Mouse (Mus musculus) hindbrain, embryonic 13.5 days (tissue): ENCODE results near the gene Tapbp. TPM values are rescaled to one million over a fixed set of nuclear protein-coding genes. Genes with fewer than 3 reads are reported as not detected.
A peak's percentile ranks its signal among the peaks of the same experiment; 100 is the strongest.

ENCODE experiments used
- ATAC-seq: fragments of 200-750 bp; cut with Nextera tagmentation; 2 replicates; pipeline ENCODE4 v1.8.0; 2017; ENCODE audit warnings: moderate TSS enrichment; ENCODE audit not compliant: low FRiP score
- H3K27ac ChIP-seq: fragments of 300-500 bp; sonication (generic); 2 replicates; pipeline ENCODE4 v1.5.1; 2015; ENCODE audit warnings: inconsistent platforms, mild to moderate bottlenecking, moderate library complexity
- H3K27me3 ChIP-seq: fragments of 300-500 bp; sonication (generic); 2 replicates; pipeline ENCODE4 v1.6.1; 2015; ENCODE audit warnings: mild to moderate bottlenecking, inconsistent platforms
- H3K36me3 ChIP-seq: fragments of 300-500 bp; sonication (generic); 2 replicates; pipeline ENCODE4 v1.6.1; 2015; ENCODE audit warnings: mild to moderate bottlenecking, inconsistent platforms
- H3K4me1 ChIP-seq: fragments of 300-500 bp; sonication (generic); replicated peaks from 2 replicates; pipeline ENCODE4 v1.6.1; 2015; ENCODE audit warnings: inconsistent platforms
- H3K4me2 ChIP-seq: fragments of 300-500 bp; sonication (generic); 2 replicates; pipeline ENCODE4 v1.6.1; 2015; ENCODE audit warnings: inconsistent platforms, mild to moderate bottlenecking, moderate library complexity
- H3K4me3 ChIP-seq: fragments of 300-500 bp; sonication (generic); 2 replicates; pipeline ENCODE4 v1.5.1; 2015; ENCODE audit warnings: mild to moderate bottlenecking, inconsistent platforms
- H3K9ac ChIP-seq: fragments of 300-500 bp; sonication (generic); 2 replicates; pipeline ENCODE4 v1.6.1; 2015; ENCODE audit warnings: mild to moderate bottlenecking, inconsistent platforms
- H3K9me3 ChIP-seq: fragments of 300-500 bp; sonication (generic); 2 replicates; pipeline ENCODE4 v1.6.1; 2016; ENCODE audit warnings: inconsistent platforms
- WGBS: fragments of 180-500 bp; shearing (Covaris S2); methylation state at CpG from one replicate; pipeline ENCODE4 v1.1.7; 2015; 5-methylcytosine and 5-hydroxymethylcytosine counted together
- polyA plus RNA-seq: library from polyadenylated mRNA; unstranded; fragments of >200 nt; fragmentation: Nextera tagmentation; extraction: Ambion mirVana; gene quantifications from 2 replicates; pipeline ENCODE4 v1.2.1, GENCODE M21; 2015

Tapbp gene
- polyA plus RNA-seq, 1 experiment from 2014 or later = 29.2 TPM

GRCm38 (mm10) chr17:33918293-33919203 is 2.8 kb downstream of the Tapbp start:
- peak overlapping the region; percentile 74 for H3K9ac ChIP-seq
- peaks cover 69% of the 10 kb centered on the region for H3K4me1 ChIP-seq
- no peak for ATAC-seq
- no peaks in the 10 kb centered on the region for H3K9me3 ChIP-seq
- peak overlapping the region; percentile 45 for H3K4me3 ChIP-seq
- peaks cover 14% of the 10 kb centered on the region for H3K27me3 ChIP-seq
- 59% methylated on average over 37 of the region's 37 CpGs for WGBS
- H3K36me3 ChIP-seq = peaks cover 27% of the 10 kb centered on the region
- H3K27ac ChIP-seq = no peak overlapping the region
- peak overlapping the region; percentile 73 for H3K4me2 ChIP-seq

GRCm38 (mm10) chr17:33919351-33920281 is 3.9 kb downstream of the Tapbp start:
- Histone ChIP-seq H3K27me3 (peaks cover 14% of the 10 kb centered on the region), H3K9ac (peak overlapping the region; percentile 74), H3K27ac (peak overlapping the region; percentile 62), H3K9me3 (no peaks in the 10 kb centered on the region), H3K4me3 (peak overlapping the region; percentile 45), H3K36me3 (peaks cover 16% of the 10 kb centered on the region), H3K4me1 (peaks cover 60% of the 10 kb centered on the region), H3K4me2 (peak overlapping the region; percentile 73)
- ATAC-seq = no peak
- 1% methylated on average over 50 of the region's 52 CpGs for WGBS

- Histone ChIP-seq H3K4me1 (peaks cover 51% of the 10 kb centered on the region), H3K27me3 (peaks cover 14% of the 10 kb centered on the region), H3K4me2 (peak overlapping the region; percentile 73), H3K4me3 (peak overlapping the region; percentile 45), H3K36me3 (peaks cover 17% of the 10 kb centered on the region), H3K9ac (peak overlapping the region; percentile 74), H3K27ac (peak overlapping the region; percentile 62), H3K9me3 (no peaks in the 10 kb centered on the region)
- no peak for ATAC-seq
- under 1% methylated on average over 36 of the region's 36 CpGs for WGBS
Measured at GRCm38 (mm10) chr17:33920282-33921097, 4.8 kb downstream of the Tapbp start.

- Histone ChIP-seq H3K4me3 (no peak overlapping the region), H3K9ac (no peak overlapping the region), H3K4me2 (no peak overlapping the region), H3K4me1 (peaks cover 51% of the 10 kb centered on the region), H3K9me3 (no peaks in the 10 kb centered on the region), H3K36me3 (peaks cover 25% of the 10 kb centered on the region), H3K27ac (no peak overlapping the region), H3K27me3 (peaks cover 14% of the 10 kb centered on the region)
- ATAC-seq = no peak
- 86% methylated on average over 7 of the region's 7 CpGs for WGBS
Measured at GRCm38 (mm10) chr17:33921361-33921760, 5.7 kb downstream of the Tapbp start.

- H3K27me3 ChIP-seq = 0 out of 2 replicates have a peak, but pooled peaks cover under 1% of the 10 kb centered on the region
- peaks cover 34% of the 10 kb centered on the region for H3K4me1 ChIP-seq
- no peak overlapping the region for H3K4me3 ChIP-seq
- H3K27ac ChIP-seq = no peak overlapping the region
- peaks cover 22% of the 10 kb centered on the region for H3K36me3 ChIP-seq
- H3K4me2 ChIP-seq = no peak overlapping the region
- no peak overlapping the region for H3K9ac ChIP-seq
- WGBS = 84% methylated on average over 10 of the region's 10 CpGs
- no peaks in the 10 kb centered on the region for H3K9me3 ChIP-seq
- no peak for ATAC-seq
Measured at GRCm38 (mm10) chr17:33924577-33925283, 9.0 kb downstream of the Tapbp start.

- Histone ChIP-seq H3K4me3 (no peak overlapping the region), H3K27ac (no peak overlapping the region), H3K9ac (no peak overlapping the region), H3K4me1 (peaks cover 28% of the 10 kb centered on the region), H3K9me3 (no peaks in the 10 kb centered on the region), H3K36me3 (peaks cover 22% of the 10 kb centered on the region), H3K27me3 (no peaks in the 10 kb centered on the region), H3K4me2 (no peak overlapping the region)
- 84% methylated on average over 21 of the region's 21 CpGs for WGBS
- no peak for ATAC-seq
Measured at GRCm38 (mm10) chr17:33925406-33926116, 9.9 kb downstream of the Tapbp start.

- no peaks in the 10 kb centered on the region for H3K27me3 ChIP-seq
- H3K27ac ChIP-seq = no peak overlapping the region
- no peaks in the 10 kb centered on the region for H3K9me3 ChIP-seq
- H3K36me3 ChIP-seq = peaks cover 22% of the 10 kb centered on the region
- no peak overlapping the region for H3K4me3 ChIP-seq
- no peak overlapping the region for H3K9ac ChIP-seq
- no peak overlapping the region for H3K4me2 ChIP-seq
- WGBS = 80% methylated on average over 17 of the region's 17 CpGs
- H3K4me1 ChIP-seq = peaks cover 28% of the 10 kb centered on the region
- no peak for ATAC-seq
Measured at GRCm38 (mm10) chr17:33926207-33926932, 10.7 kb downstream of the Tapbp start.

- H3K27ac ChIP-seq = peak overlapping the region; percentile 76; the same call in 1 of the 2 replicates
- peaks cover 31% of the 10 kb centered on the region for H3K4me1 ChIP-seq
- peak overlapping the region; percentile 90 for H3K4me3 ChIP-seq
- H3K36me3 ChIP-seq = peaks cover 35% of the 10 kb centered on the region
- peak overlapping the region; percentile 99 for H3K4me2 ChIP-seq
- H3K27me3 ChIP-seq = no peaks in the 10 kb centered on the region
- H3K9ac ChIP-seq = peak overlapping the region; percentile 95
- no peaks in the 10 kb centered on the region for H3K9me3 ChIP-seq
- ATAC-seq = no peak
- WGBS = 67% methylated on average over 21 of the region's 21 CpGs
Measured at GRCm38 (mm10) chr17:33928251-33928947, 12.7 kb downstream of the Tapbp start.

GRCm38 (mm10) chr17:33929371-33930279 is 13.9 kb downstream of the Tapbp start, which contains the start of gene Rgl2:
Gene Rgl2, plus strand, starts transcription at chr17:33929543.
- Histone ChIP-seq H3K4me2 (peak within 1 kb of the TSS; percentile 99), H3K36me3 (peaks cover 46% of the 10 kb centered on the region), H3K27ac (peak within 1 kb of the TSS; percentile 97), H3K4me1 (peaks cover 31% of the 10 kb centered on the region), H3K4me3 (peak within 1 kb of the TSS; percentile 90), H3K9me3 (no peaks in the 10 kb centered on the region), H3K27me3 (no peaks in the 10 kb centered on the region), H3K9ac (peak within 1 kb of the TSS; percentile 95)
- under 1% methylated on average over 70 of the region's 80 CpGs for WGBS
- ATAC-seq = peak; percentile 84
